Mouse (Mus musculus): ENCODE measurements around the gene Ipo11.

- TF ChIP-seq CTCF (IDR thresholded peaks at IDR 0.05; ENCODE audit: low read depth): peak; percentile 82
- no peak for TF ChIP-seq EP300 (optimal IDR thresholded peaks at IDR 0.05)
Measured at GRCm38 (mm10) chr13:106918322-106919050, 18.3 kb downstream of the Ipo11 start.

All from stomach, postnatal 0 days (tissue).